Mouse (Mus musculus): ENCODE results near the gene Fbxl5.

Fbxl5 gene

DNA sequence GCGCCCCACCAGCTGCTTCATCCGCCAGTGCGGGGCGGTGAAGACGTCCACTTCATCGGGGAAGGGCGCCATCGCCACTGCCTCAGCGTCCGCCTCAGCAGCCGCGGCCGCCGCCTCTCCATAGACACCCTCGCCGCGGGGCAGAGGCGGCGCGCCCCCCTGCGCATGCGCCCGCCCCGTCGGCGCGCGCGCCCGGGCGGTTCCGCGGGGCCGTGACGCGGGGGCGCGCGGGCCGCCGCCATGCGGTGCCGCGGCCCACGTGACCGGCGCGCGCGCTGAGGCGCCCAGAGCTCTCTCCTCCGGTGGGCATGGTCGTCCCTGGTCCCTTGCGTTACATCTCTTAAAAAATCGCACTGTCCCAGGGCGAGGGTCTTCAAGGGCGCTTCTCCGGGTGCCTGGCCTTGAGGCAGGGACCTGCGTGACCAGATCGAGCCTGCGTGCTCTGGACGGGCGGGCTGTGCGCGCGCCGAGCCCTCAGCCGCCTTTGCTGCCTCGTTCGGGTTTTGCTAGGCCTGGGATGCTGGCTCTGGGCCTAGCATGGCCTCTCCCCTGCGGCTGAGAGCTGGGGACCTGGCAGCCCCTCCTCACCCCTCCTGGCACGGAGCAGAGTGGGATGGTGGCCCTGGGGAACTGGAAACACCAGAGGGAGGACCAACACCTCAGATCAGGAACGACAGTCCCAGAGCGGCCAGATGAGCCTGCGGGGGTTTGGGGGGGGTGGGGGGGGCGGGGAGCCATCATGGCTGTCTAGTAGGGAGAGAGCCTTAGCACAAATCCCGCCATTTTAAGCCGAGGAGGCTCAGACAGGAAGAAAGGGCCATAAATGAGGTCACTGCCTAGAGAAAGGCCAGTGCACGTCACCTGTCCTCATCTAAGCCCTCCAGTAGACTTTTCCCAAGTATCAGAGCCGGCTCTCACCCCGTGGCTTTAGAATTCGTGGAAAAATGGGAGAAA, 39.2 kb downstream of the Fbxl5 start:
- DNase-seq (ENCODE audit: low spot score) = peak; percentile 84

DNA sequence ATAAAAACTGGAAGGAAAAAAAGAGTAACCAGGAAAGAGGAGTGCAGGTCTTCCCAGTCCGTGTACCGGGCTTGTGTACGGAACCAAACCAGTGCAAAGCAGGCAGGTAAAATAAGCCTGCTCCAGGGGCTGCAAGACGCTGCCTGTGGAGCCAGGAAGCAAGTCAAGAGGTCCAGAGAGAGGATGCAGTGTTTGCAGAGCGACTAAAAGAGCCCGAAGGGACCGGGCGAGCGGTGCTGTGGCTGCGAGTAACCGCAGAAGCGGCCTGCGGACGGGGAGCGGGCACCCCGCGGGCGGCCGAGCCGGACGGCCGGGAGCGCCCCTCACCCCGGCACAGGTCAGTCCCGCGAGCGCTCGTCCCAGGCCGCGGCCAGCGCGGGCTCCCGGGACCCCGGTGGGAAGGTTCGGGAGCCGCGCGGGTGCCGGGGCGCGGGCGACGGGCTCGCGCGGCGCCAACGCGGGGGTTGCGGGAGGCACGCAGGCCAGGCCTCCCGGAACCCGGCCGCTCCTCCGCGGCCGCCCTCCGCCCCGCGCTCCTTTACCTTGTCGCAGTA, 39.9 kb downstream of the Fbxl5 start:
- peak; percentile 30 for DNase-seq (ENCODE audit: low spot score)

GRCm38 (mm10) chr5:43778583-43778982, 42.9 kb downstream of the Fbxl5 start:
- no peak for DNase-seq (ENCODE audit: low spot score)

GRCm38 (mm10) chr5:43776993-43777392, 44.4 kb downstream of the Fbxl5 start:
- DNase-seq (ENCODE audit: low spot score) = no peak

DNA sequence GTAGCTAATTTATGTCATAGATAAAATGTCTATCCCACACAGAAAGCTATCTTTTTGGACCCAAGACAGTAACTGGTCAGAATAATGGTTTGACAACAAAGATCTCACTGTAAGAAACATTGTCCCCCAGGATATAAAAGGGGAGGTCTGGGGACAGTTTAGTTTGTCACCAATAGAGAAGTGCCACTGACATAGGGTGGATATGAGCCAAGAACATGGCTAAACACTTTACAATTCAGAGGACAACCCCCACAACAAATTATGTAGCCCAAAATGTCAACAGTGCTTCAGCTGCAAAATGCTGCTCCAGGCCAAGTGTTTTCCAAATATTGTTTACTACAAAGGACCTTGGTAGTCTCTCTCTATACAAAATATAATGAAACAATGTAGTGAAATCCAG, 45.0 kb downstream of the Fbxl5 start:
- DNase-seq (ENCODE audit: low spot score) = no peak

GRCm38 (mm10) chr5:43771555-43771954, 49.9 kb downstream of the Fbxl5 start:
- DNase-seq (ENCODE audit: low spot score) = no peak

- no peak for DNase-seq (ENCODE audit: low spot score)
These were observed 50.7 kb downstream of the Fbxl5 start for GRCm38 (mm10) chr5:43770618-43771354.

DNA sequence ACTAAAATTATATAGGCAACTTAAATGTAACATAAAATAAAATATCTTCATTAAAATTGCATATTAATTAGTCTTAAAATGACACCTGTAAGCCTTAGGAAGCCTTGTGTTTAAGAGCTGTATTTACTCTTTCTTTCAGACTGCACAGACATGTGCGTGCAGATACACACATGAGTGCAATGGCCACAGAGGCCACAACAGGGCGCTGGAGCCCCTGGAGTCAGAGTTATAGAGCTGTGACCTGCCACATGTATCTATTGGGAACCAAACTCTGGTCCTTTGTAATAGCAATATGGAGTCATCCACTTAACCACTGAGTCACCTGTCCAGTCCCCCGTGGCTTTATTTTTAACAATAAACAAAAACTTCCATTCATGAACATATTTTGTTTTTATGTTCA, 72.3 kb downstream of the Fbxl5 start:
- no peak for DNase-seq (ENCODE audit: low spot score)

DNA sequence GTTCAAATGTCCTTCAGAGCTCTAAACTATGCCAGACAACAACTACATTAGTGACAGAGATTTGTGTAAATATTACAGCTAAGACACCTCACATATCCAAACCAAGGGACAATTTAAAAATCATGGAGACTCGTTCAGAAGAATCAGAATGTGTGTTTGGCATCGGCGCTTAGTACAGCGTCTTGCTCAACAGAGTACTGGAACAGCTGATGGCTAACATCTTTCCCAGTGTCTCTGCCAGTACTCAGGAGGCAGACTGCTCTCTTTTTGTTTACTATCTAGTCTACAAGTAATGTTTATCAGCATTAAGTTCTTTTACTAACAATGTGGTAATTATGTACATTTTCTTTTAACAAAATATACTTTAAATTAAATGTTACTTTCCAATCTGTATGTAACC, 73.4 kb downstream of the Fbxl5 start:
- no peak for DNase-seq (ENCODE audit: low spot score)

DNA sequence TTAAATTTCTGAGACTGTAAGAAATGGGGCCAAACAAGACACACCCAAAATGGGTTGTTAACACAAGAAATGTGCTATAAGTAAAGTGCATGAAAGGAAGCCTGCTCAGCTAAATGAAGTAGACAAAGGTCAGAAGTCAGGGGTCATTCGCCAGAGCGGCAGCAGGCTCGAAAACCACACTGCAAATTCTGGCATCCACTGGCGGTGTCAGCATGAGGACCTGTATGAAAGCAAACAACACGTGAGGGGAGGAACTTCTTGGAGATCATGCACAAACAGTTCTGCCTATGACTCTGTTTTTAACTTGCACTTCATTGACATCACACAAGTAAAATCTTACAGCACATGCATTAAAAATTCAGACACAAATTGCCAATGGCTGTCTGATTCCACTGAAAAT, 76.3 kb downstream of the Fbxl5 start:
- peak; percentile 63 for DNase-seq (ENCODE audit: low spot score)

DNA sequence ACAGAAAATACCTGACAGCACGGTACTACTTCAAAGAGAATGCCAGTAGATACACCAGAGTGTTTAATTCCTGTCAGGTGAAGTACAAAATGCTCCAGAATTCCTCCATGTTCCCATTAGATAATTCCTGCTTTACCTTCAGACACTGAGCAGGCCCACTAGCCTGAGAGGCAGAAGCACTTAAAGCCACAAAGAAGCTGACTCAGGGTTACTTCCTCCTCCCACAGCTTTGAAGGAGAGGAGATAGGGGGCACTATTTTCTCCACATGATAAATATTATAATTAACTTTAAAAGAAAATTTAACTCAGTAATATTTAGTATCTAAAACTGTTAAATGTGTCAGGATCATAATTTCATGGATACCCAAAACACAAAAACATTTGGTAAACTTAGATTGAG, 77.3 kb downstream of the Fbxl5 start:
- no peak for DNase-seq (ENCODE audit: low spot score)

- DNase-seq (ENCODE audit: low spot score) = no peak
These were observed 89.1 kb downstream of the Fbxl5 start for GRCm38 (mm10) chr5:43732381-43732780.

GRCm38 (mm10) chr5:43728375-43729165, 92.9 kb downstream of the Fbxl5 start:
- DNase-seq (ENCODE audit: low spot score) = no peak

DNA sequence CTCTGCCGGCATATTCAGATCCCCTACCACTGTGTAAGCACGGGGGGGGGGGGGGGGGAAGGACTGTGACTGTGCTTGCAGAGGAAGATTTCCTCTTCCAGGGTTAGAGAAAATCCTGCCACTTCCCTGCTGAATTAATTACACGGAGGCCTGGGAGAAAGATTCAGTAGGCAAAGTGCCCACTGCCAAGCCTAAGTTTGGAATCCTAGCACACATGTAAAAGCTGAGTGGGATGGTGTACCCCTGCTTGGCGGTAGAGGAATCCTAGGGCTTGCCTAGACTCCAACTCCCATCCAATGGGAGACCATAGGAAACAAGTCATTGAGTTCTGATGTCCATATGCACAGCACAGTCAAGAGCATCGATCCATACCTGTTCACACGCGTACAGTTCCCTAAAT, 97.6 kb downstream of the Fbxl5 start:
- no peak for DNase-seq (ENCODE audit: low spot score)

DNA sequence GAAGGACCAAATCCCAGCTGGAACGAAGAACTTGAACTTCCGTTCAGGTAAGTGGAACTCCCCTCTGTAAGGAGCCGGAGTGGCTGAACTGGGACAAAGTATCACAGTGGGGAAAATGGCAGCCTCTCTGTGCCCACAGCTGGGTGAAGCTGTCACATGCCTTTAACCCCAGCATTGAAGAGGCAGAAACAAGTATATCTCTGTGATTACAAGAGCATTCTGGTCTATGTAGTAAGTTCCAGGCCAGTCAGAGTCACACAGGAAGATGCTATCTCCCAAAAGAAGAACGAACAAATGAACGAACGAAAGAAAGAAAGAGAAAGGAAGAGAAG, 99.0 kb downstream of the Fbxl5 start:
- DNase-seq (ENCODE audit: low spot score) = no peak

GRCm38 (mm10) chr5:43721538-43722451, 99.6 kb downstream of the Fbxl5 start:
- no peak for DNase-seq (ENCODE audit: low spot score)

DNA sequence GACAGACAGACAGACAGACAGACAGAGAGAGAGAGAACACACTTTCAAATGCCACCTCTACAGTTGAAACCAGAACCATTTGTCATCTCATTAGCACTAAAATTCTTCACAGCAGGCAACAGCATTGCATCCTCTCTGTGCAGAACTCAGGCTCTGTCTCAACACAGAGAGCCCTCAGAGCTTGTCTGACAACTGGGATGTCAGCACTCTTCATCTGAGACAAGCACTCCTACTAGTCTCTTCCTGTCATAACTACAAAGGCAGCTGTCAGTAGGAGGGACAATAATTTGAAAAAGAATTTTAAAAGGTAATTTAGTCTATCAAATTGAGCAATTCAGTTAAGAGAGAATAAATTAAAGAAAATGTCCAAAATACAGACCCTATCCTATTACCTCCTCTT, 122.2 kb downstream of the Fbxl5 start:
- no peak for DNase-seq (ENCODE audit: low spot score)

DNA sequence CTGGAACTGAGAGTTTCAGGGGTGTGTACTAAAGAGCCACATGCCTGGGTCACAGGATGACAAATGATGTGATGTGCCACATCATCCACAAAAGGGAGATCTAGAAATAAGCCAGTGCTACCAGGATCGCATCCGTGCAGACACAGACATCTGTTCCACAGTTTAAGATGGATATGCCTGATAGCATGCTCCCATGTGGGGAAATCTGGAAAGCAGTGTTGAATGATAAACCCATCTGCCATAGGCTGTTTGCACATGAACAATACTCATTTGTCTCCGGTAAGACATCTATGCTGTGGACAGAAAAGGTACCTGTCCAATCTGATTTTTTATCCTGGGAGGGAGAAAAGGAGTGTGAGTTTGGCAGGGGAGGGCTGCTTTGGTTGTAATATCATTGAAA, 124.3 kb downstream of the Fbxl5 start:
- no peak for DNase-seq (ENCODE audit: low spot score)
